Mouse (Mus musculus): ENCODE results near the gene Ilf3.

DNA sequence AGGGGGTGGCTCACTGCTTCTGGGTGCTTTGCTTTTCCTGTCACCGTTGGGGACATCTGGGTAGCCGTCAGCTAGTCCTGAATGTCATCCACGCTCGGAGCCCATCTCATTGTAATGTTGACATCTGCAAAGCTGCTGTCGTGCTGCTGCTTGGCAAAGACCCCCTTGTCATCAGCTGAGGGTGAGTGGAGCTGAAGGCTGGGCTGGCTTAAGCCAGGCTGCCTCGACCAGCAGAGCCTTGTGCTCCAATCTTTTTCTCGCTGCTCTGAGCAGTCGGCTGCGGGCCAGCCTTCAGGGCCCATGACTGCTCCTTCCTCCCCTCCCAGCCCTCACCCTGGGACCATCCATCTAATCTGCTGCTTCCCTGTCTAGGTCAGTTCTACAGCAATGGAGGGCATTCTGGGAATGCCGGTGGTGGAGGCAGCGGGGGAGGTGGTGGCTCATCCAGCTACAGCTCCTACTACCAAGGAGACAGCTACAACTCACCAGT is 35.1 kb downstream of the Ilf3 start:
- TF ChIP-seq REST (IDR thresholded peaks at IDR 0.05; ENCODE audit: insufficient read depth, insufficient read length) (no peak), MAX (IDR thresholded peaks at IDR 0.05; ENCODE audit: low read depth) (no peak), POLR2A (IDR thresholded peaks at IDR 0.05; ENCODE audit: insufficient read length, low read depth) (no peak), TCF12 (IDR thresholded peaks at IDR 0.05; ENCODE audit: insufficient read depth, poor library complexity, severe bottlenecking) (no peak)

All from myocyte (in vitro differentiated cells).